Mouse (Mus musculus): Measurements from ENCODE around the gene Ndufs8.
"Not testable (repeated sequence)": the region's sequence is repeated elsewhere in the genome, so short reads cannot be mapped to it uniquely, and the experiment has no call there.

Gene Ndufs8

GRCm38 (mm10) chr19:3912337-3913204 is at the start of gene Ndufs8:
Gene Ndufs8 (minus strand): TSS chr19:3912774.
- in situ Hi-C loops (cut with MboI, MseI): no loop called here

GRCm38 (mm10) chr19:3961805-3962204 is 49.2 kb upstream of the Ndufs8 start:
- in situ Hi-C loops (cut with MboI, MseI): not testable (repeated sequence)

- in situ Hi-C loops (cut with MboI, MseI): no loop called here
These were observed 47.6 kb upstream of the Ndufs8 start for GRCm38 (mm10) chr19:3960211-3960610.

- in situ Hi-C loops (cut with MboI, MseI): no loop called here
These were observed 46.5 kb upstream of the Ndufs8 start for GRCm38 (mm10) chr19:3959030-3959429.

- in situ Hi-C loops (cut with MboI, MseI): no loop called here
These were observed 45.9 kb upstream of the Ndufs8 start, which contains the start of gene Aldh3b3 for GRCm38 (mm10) chr19:3958470-3958869. Gene Aldh3b3 (plus strand): TSS chr19:3958645.

GRCm38 (mm10) chr19:3957296-3958036 is 44.9 kb upstream of the Ndufs8 start:
- in situ Hi-C loops (cut with MboI, MseI): not testable (repeated sequence)

GRCm38 (mm10) chr19:3955804-3956203 is 43.2 kb upstream of the Ndufs8 start:
- in situ Hi-C loops (cut with MboI, MseI): no loop called here

GRCm38 (mm10) chr19:3955033-3955432 is 42.5 kb upstream of the Ndufs8 start:
- in situ Hi-C loops (cut with MboI, MseI): no loop called here

- in situ Hi-C loops (cut with MboI, MseI): no loop called here
These were observed 39.5 kb upstream of the Ndufs8 start for GRCm38 (mm10) chr19:3952099-3952498.

- in situ Hi-C loops (cut with MboI, MseI): no loop called here
These were observed 38.9 kb upstream of the Ndufs8 start for GRCm38 (mm10) chr19:3951461-3951860.

- in situ Hi-C loops (cut with MboI, MseI): no loop called here
These were observed 37.8 kb upstream of the Ndufs8 start for GRCm38 (mm10) chr19:3950331-3950730.

GRCm38 (mm10) chr19:3948546-3948945 is 36.0 kb upstream of the Ndufs8 start:
- in situ Hi-C loops (cut with MboI, MseI): no loop called here

GRCm38 (mm10) chr19:3947813-3948212 is 35.2 kb upstream of the Ndufs8 start:
- in situ Hi-C loops (cut with MboI, MseI): no loop called here

- in situ Hi-C loops (cut with MboI, MseI): no loop called here
These were observed 34.1 kb upstream of the Ndufs8 start for GRCm38 (mm10) chr19:3946715-3947114.

- in situ Hi-C loops (cut with MboI, MseI): no loop called here
These were observed 33.4 kb upstream of the Ndufs8 start for GRCm38 (mm10) chr19:3945872-3946564.

- in situ Hi-C loops (cut with MboI, MseI): loop anchor here in 1 of 2 experiments (5.0 kb wide), 1 partner anchor 39 kb away; no protein-coding TSS in a partner anchor
These were observed 30.6 kb upstream of the Ndufs8 start for GRCm38 (mm10) chr19:3942986-3943735.

GRCm38 (mm10) chr19:3942315-3942714 is 29.7 kb upstream of the Ndufs8 start:
- in situ Hi-C loops (cut with MboI, MseI): loop anchor here in 1 of 2 experiments (5.0 kb wide), 1 partner anchor 40 kb away; no protein-coding TSS in a partner anchor

- in situ Hi-C loops (cut with MboI, MseI): no loop called here
These were observed 23.6 kb upstream of the Ndufs8 start for GRCm38 (mm10) chr19:3935896-3936850.

GRCm38 (mm10) chr19:3935032-3935895 is 22.7 kb upstream of the Ndufs8 start, which contains the start of gene Unc93b1:
Gene Unc93b1 (plus strand): TSS chr19:3935186.
- in situ Hi-C loops (cut with MboI, MseI): no loop called here
